Mouse (Mus musculus) testis, adult 10 weeks (tissue): Measurements from ENCODE around the gene Snx7. TPM values are rescaled to one million over a fixed set of nuclear protein-coding genes. Genes with fewer than 3 reads are reported as not detected.

Experiments used
- polyA plus RNA-seq: library from polyadenylated mRNA; stranded (reverse); fragments of 350-450 nt; fragmentation: Illumina TruSeq; extraction: RNeasy Lipid Tissue Mini Kit (QIAGEN cat#74804); gene quantifications from one replicate; pipeline ENCODE4 v1.2.3, GENCODE M21; 2014; ENCODE audit warnings: low read depth, low replicate concordance

Snx7 gene
- 15.2 TPM for polyA plus RNA-seq

GRCm38 (mm10) chr3:117868637-117869323 lies at the start of gene Snx7:
Snx7 (minus strand) TSS chr3:117868936.

